Mouse (Mus musculus) cerebellum, postnatal 25 days (tissue): ENCODE measurements around the gene Metrn.

Experiments
- DNase-seq, 2 experiments: peaks; one replicate each; pipeline ENCODE4 v3.0.0; 2021; ENCODE audit warnings: mixed read lengths in 2 of 2

Metrn gene

DNA sequence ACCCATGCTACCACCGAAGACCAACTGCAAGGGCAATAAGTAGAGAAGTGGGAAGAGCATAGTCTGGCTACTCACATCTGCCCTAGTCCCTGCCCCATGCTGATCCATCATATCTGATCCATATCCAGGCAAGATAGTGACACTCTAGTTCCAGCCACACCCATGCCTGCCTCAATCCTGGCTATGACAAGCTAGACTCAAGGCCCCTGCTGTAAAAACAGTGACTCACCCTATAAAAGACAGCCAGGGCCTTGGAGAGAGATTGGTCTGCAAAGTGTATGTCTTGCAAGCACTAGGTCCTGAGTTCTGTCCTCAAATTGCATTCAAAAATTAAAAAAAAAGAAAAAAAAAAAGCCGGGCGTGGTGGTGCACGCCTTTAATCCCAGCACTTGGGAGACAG is 9.6 kb upstream of the Metrn start:
- DNase-seq = no peak

DNA sequence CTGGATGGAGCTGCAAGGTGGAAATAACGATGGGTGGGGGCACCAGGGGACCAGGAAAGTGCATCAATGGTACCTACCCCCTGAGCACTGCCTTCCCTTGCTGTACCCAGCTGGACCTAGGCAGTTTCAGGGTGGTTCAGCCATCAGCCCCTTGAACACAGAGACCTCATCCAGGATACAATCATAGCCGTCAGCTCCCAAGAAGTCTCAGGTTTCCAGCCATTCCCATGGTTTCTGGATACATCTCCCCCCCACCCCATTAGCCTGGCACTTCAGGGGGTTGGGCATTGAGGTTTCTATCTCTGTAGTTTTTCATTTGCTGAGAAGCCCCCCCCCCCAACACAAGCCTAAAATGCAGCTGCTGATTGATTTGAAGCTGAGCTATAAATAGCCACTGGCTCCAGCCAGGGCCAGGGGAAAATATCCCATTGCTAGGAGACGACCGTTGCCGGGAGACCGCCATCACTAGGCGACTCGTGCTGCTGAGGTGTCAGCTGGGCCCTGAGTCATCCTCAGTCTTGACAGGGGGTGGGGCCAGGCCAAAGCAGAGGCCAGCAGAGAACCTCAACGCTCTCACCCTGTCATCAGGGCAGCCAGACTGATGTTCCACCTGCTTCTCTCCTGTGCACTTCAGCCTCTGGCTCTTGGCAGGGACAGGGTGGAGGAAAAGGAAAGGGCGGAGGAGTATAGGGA is 6.0 kb upstream of the Metrn start:
- peak in 1 of 2 experiments; percentile 59 for DNase-seq

DNA sequence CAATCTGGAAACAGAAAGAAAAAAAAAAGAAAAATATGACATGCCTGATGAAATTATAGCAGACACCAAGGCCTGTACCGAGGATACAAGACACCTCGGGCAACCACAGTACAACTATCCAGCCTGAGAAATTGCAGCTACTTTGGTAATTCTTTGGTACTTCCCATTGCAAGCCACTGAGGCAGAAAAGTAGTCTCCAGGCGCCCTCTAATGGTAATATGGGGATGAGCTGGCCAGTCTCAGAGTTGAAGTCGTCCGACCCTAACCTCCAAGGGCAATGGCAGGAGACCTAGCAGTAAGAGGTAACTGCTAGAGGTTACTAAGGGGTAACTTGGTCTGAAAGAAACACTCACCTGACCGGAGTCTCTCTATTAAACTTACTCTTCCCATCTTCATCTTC is 4.1 kb upstream of the Metrn start:
- DNase-seq = peak; percentile 71 to 79

DNA sequence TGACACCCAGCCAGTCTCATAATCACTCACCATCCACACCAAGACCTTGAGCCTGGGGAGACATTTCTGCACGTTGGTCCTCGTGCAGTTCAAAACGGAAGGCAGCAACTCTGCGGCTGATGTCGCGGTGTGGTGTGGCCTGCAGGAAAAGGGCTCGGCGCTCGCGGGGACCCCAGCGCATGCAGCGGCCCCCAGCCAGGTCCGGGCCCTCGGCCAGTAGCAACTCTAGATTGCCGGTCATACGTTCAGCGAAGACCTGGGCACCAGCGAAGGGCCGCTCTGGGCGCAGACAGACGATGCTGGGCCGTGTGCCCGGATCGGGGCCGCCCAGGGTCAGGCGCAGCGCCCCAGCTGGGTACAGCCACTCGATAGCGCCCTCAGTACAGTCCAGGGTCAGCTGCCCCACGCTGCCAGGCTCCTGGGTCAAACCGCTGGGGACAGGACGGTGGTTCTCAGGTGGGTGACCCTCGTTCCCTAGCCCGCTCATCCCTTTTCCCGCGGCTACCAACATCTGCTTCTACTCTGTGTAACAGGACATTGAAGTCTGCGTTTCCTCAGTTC is 645 bp downstream of the Metrn start:
- DNase-seq = peak; percentile 19 to 53

DNA sequence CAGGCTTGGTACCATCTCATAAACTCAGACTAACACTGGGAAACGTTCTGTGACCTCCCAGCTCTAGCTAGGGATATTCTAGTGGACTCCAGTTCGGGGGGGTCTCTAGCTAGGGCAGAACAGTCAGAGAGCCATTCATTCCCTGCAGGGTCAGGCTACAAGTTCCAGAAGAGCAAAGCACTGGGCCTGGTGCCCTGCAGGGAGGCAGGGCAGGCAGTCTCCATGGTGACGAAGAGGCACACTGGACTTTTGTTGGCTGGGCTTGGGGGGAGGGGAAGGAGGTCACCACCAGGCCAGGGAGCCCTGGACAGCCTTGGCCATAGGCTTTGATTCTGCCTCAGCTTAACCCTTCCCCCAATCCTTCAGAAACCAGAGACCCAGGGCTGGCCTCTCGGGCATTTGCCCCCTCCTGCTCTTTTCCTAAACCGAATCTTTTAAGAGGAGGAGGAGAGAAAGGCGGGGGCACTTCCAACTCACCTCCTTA is 1.3 kb downstream of the Metrn start, which contains the start of gene AC134908.4:
Gene AC134908.4 (minus strand): TSS at position 51 of the 484 bp plus-strand sequence.
- DNase-seq = peak; percentile 22 to 50

DNA sequence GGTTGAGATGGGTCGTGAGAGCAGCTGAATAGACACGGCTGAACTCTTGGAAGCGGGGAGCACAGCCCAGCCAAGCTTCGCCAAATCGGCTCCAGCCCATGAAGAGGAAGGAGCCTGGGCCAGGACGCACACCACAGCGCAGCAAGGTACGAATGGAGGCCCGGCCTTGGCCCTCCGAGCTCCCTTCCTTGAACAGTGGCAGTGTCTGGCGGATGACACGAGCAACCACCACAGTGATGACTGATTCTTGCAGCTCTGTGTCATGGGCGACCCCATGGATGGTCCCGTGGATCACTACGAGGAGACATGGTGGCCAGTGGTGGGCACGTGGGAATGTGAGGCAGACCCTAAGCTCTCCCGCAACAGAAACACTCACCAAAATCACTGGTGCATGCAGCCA is 1.9 kb downstream of the Metrn start:
- no peak for DNase-seq

DNA sequence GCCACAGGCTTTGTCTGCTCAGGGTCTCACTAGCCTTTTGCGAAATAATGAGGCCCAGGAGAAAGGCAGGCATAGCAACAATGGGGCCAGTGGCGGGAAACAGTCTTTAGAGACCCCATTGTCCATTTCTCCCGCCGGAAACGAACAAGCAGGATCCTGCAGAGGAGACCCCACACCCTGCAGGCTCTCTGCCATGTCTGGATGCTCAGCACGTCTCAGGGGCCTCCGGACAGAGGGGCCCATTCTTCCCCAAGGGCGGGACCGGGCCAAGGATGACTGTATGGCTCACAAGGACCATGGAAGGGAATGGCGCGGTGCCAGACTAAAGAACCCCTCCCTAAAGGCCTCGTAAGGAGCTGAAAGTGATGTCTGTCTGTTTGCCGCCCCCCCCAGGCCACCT is 2.7 kb downstream of the Metrn start:
- DNase-seq = peak in 1 of 2 experiments; percentile 45

DNA sequence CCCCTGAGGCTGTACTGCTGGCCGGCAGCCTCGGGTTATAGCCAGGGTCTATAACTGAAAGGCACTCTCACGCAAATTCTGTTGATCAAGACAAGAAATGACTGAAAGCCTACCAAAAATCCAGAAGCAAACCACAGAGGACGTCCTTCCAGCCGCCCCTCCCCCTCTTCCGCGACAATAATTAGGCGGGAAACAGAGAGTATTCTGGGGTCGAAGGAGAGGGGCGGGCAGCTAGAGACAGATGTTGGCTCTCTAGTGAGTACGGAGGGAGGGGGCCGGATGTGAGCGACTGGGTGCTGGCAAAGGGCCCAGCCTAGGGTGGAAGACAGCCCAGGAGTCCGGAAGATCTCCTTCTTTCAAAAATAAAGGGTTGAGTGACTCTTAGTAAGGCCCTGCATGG is 4.3 kb downstream of the Metrn start, which contains the start of gene Fam173a:
Gene Fam173a (minus strand): TSS at position 287 of the 400 bp plus-strand sequence.
- DNase-seq = peak in 1 of 2 experiments; percentile 73

DNA sequence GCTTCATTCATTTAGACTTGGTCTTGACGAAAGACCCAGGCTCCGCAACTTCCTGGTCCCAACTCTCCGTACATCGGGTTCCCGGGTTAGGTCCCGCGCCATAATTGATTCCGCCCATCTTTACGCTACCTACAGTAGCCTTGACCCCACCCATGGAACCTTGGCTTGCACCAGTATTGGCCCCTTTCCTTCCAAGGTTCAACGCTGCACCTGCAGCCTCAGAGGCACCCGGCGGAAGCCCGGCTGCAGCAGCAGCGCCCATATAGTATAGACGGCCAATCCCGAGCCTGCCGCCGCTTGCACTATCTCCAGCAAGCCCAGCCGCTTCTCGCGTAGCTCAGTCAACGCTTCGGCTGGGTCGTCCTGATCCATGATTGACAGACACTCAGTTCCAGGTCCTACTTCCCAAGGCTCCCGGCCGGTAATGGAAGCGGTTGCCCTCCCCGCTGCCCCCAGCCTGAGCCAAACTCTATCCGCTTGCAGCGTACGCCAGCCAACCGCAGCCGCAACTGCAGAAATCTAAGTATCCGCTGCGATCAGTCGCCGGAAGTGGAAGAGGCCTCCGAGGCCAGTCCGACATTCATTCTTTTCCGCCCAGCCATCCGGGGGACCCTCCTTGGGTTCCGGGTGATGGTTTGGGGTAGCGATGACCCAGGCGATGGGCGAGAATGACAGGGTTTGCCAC is 5.0 kb downstream of the Metrn start:
- peak; percentile 90 to 91 for DNase-seq

DNA sequence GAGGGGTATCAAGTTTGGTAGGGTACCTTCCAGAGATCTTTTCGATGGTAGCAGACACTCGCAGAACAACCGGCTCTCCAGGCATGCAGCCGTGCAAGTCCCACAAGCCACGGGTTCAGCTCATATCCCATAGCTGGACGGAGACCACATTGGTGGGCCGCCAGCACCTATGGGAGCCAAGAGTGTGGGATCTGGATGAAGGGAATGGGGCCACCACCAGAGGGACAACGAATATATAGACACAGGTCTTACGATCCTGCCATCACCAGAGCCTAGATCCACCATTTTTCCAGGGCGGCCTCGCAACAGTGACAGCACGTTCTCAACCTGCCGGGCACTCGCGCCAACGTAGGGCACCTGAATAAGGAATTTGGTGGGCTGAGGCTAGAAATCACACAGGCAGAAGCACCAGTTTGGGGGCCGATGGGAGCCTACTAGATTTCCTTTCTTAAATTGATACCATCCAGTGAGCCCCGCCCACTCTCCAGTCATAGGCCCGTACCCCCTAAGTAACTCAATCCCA is 5.6 kb downstream of the Metrn start:
- DNase-seq = peak in 1 of 2 experiments; percentile 33

DNA sequence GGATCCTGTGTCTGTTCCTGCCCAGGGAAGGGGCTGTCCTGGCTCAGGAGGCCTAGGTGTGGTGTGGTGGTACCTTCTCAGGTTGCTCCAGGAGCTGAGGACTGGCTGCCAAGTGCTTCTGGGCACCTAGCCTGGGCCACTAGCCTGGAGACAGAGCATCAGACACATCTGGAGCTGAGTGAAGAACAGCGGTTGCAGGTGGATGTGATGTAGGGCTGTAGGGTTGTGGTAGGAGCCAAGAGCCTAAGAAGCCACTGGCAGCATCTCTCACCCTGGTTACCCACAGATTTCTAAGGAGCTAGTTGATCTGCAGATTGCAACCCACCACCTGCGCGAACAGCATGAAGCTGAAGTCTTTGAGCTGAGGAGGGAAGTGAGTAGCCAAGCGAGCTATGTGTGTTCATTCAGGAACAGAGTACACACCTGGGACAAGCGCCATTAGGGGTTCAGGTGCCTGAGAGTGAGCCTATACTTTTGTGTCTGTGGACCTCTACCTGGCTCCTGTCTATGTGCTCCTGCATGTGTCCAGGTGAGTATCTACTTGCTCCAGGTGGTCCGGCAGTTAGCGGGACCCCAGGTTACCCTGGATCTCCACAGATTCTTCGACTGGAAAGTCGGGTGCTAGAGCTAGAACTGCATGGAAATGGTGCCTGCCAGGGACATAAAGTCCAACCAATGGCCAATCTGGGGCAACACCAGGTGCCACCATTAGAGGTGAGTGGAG is 10.0 kb downstream of the Metrn start:
- no peak for DNase-seq

DNA sequence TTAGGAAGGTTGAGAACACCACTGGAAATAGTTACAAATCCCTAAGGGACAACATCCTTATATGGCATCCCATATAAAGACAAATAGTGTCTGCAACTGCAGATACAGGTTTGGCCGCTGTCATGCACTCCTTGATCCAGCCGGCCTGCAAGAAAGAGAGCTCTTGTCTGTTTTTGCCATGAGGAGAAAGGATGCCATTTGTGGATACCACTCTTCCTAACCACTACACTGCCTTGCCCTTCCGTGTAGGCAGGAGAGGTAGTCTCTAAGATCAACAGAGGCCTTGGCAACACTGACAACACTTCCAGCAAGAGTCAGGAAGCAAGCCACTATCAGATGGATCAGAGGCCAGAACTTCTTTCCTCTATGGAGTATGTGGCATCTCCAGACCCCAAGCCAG is 10.7 kb downstream of the Metrn start, which contains the start of gene Ccdc78:
Gene Ccdc78 (plus strand): TSS at position 301 of the 400 bp plus-strand sequence.
- DNase-seq = no peak

DNA sequence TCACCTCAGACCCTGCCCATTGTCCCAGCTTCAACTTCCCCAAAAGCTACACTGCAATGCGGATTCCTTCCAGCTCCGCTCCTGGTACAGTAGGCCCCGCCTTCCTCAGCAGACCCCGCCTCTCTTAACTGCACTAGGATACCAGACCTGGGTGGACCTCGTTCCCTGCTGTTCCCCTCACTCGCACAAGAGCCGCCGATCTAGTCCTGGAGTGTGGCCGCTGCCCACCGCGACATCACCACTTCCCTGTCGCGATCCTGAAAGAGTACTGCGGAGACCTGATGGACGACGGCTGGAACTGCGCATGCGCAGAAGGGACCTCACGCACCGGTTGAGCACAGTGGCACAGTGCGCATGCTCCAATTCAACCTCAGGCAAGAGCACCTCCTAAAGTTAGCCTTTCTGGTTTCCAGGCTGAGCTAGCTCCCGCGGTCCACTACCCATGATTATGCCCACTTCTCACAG is 11.6 kb downstream of the Metrn start, which contains the start of gene Haghl:
Gene Haghl (minus strand): TSS at position 393 of the 465 bp plus-strand sequence.
- peak; percentile 97 to 98 for DNase-seq

DNA sequence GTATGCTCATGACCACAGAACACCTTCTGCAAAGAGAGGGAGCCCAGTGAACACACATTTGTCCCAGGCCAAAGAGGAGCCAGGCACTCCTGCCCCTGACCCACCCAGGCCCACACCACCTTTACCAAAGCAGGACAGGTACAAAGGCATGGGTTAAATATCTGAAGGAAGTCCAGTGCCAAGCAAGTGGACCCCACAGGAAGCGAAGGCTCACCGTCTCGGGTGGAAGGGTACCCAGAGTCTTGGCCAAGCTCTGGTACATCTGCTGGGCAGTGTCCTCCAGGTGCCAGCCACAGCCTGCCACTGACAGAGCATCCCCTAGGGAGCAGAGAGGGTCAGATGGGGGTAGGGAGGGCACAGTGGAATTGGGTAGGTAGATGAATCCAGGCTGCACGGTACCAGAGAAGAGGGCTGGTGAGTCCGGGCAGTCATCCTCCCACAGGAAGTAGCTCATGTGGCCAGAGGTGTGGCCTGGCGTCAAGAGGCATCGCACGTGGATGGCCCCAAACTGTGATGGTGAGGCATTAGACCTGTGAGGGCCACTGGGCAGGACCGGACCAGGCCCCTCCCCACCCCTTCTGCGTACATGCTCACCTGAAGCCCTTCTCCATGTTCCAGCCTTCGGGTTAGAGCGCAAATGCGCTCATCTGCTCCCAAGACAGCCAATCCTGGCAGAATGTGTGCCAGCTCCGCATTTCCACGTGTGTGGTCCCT is 12.9 kb downstream of the Metrn start:
- peak; percentile 30 to 42 for DNase-seq

DNA sequence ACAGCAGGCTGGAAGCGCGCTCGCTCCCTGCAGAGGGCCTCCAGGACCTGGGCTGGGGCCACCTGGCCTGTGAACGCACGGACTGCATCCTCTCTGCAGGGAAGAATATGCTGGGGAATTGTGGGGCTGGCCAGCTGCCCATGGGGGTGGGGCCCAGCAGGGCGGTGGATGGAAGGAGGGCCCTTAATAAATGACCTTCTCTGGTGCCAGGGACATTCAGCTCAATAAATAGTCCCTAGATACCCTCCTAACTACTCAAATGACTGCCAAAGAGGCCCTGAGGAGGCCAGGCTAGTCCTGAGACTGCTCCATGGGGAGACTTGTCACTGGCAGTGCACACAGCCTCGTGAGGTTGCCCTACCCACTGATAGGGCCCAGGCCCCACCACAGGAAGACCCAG is 13.8 kb downstream of the Metrn start:
- DNase-seq = peak; percentile 70 to 80

DNA sequence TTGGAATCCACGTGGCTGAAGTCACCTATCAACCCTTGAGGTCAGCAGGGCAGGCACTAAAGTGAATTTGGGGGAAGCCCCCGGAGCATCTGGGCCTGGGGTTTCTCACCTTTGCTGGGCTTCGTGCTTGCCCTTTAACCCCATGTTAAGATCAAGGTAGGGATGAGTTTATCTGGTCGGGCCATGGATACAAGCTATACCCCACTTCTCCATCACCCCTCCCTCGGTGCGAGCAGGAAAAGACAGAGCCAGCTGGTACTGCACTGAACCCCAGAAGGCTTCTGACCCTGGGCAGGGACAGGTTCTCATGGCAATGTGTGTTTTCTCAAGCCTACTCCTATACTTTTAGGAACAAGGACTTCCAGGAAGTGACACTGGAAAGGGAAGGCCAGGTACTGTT is 15.6 kb downstream of the Metrn start:
- DNase-seq = no peak

DNA sequence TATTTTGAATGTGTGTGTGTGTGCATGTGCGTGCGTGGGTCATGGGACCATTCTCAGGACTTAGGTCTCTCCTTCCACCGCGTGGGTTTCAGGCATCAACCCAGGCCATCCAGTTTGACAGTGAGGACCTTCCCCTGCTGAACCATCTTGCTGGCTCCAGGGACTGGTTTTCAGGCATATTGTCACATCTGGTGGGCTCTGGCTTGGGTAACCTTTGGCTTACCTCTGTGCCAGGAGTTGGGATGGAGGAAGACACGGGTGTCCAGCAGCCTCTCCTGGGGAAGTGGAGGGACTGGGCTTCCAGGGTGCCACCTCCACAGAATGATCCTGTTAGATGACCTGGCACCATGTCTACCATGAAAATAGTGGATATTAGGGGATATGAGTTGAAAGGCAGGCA is 19.0 kb downstream of the Metrn start:
- DNase-seq = no peak

DNA sequence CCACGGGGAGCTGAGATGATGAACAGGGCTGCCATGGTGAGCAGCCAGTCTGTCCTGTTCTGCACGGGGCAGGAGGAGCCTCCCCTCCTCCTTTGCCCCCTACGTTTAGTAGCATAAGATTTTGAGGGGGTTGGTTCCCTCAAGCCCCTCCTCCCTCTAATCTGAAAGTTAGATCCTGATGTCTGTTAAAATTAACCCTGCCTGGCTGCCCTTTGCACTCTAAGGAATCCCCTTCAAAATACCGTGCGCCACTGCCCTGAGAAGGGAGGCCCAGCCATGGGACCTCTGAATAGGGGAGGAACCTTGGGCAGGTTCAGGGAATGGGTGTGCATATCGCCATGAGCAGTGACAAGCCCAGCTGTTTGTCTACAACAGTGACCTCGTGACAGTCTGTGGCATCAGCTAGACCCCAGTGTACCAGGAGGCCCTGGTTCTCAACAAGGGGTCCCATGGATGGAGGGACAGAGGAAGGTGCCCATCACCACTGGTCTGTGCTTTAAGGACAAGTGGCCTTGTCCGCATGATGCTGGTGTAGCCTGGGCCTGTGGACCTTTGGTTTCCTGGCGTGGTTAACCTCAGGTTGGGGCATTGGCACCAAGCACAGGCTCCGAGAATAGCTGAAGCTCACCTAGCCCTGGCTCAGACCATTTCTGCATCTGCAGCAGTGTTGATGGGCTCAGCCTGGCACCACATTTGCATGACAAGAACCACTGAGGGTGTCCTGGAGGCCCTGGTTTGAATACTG is 21.4 kb downstream of the Metrn start:
- DNase-seq = no peak

DNA sequence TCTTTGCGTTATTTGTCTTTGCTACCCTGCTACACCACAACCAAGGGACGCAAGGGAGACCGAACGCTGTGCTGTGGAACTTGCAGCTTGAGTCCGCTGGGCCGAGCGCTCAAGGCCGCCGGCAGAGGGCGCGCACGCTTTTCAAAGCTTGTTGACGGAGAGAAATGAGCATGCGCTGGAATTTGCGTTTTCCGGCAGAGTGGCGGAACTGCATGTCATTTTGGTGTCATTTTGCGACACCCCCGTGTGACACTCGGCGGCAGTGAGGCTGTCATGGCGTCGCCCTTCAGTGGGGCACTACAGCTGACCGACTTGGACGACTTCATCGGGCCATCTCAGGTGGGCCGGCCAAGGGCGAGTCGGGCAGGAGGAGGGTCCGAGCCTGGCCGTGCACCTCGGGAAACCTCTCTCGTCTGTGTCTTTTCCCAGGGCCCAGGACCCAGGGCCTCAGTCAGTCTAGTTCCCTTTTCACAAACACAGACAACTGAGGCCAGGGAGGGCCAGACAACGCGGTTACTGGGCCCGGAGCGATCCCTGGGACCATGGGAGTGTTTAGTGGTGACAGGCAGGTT is 23.3 kb downstream of the Metrn start, which contains the start of gene Narfl:
Gene Narfl (plus strand): TSS at position 228 of the 572 bp plus-strand sequence.
- peak; percentile 99 for DNase-seq

DNA sequence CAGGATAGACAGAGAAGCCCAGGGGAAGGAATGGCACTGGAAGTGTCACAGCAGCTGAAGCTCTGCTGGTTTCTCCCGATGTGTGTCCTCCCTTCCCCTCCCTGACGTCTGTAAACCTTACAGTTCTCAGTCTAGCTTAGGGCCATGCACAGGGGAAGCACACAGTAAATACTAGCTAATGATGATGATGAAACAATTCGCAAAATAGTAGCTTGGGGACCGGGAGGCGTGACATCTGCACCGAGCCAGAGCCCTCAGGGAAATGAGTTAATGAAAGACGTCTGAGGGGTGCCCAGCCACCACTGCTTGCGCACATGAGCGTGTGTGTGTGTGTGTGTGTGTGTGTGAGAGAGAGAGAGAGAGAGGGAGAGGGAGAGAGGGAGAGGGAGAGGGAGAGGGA is 27.6 kb downstream of the Metrn start:
- no peak for DNase-seq

DNA sequence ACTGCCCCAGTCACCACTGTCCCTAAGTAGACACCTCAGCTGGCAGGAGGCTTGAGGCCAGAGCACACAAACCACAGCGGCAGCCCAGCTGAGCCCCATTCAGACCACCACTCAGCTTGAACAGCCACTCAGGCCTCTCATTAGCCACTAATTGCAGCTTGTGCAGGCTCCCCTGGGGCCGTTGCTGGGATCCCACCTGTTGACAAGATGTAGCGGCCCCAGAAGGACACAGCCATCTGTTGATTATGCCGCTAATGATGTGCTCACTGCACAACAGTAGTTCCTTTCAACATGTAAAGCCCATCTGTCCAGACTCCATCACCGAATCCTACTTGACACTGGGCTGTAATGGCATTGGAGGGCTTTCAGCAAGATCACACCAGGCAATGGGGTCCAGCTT is 31.1 kb downstream of the Metrn start:
- DNase-seq = no peak
